Mouse (Mus musculus) layer of hippocampus, postnatal 36 days (tissue): ENCODE measurements around the gene Gm6205. TPM values are rescaled to one million over a fixed set of nuclear protein-coding genes. Genes with fewer than 3 reads are reported as not detected.
"Not testable (repeated sequence)": the region's sequence is repeated elsewhere in the genome, so short reads cannot be mapped to it uniquely, and the experiment has no call there.

Source experiments
- DNase-seq, 2 experiments: peaks; one replicate each; pipeline ENCODE4 v3.0.0; 2022
- total RNA-seq, 2 experiments: library from RNA; stranded (reverse); gene quantifications; 2 replicates each; pipeline ENCODE4 v1.2.3; 2021

Gm6205 gene
- total RNA-seq = not detected

DNA sequence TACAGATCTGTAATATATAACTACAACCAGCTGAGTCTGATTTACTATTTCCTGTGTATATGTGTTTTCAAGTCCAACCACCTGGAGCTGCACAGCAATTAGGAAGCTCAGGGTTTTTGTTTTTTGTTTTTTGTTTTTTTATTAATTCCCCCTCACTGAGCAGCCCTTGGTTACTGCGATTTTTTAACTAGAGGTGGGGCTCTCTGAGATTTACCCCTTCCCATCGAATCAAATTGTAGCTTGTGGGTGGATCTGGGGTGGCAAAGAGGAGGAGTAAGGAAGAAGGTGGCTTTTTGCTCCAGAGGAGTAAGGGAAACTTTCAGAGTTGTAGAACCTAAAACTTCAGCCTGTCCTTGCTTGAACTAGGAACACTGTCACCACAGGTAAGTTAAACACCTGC is at the start of gene Gm6205:
Gene Gm6205, plus strand, starts transcription at position 301 of the 400 bp plus-strand sequence.
- not testable (repeated sequence) for DNase-seq

DNA sequence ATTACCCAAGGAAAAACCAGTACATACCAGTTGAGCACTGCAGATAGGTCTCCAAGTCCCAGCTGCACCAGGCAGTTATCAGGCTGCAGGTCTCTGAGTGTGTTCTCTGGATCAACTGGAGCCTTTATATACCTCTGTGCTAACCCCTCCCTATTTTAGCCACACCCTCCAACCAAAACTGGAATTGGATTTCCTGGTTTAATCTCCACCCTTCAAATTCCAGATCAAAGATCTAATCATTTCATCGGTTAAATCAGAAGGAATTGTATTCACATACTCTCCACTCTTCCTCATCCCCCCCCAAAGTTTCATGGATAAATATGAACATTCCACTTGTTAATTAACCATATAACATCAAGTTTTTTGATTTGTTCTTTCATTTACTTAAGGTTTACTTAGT is 31.9 kb upstream of the Gm6205 start, which contains the start of gene Gm3147:
Gene Gm3147, minus strand, starts transcription at position 101 of the 400 bp plus-strand sequence.
- not testable (repeated sequence) for DNase-seq

DNA sequence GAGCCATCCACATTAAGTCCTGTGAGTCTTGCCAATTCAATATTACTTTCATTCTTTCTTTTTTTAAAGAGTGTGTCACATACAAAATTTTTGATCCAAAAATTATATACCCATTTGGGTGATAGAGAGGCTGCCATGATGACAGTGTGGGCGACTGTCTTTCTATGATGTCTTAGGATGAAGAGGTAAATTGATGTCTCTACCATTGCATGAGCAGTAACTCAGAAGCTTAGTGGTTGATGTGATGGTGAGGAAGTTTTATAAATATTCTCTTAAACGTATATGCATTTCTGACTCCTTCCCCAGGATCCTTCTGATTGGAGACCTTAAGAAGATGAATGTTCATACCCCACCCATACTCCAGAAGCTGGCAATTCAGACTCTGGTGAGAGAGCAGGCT is 24.5 kb upstream of the Gm6205 start, which contains the start of gene Gm6509:
Gene Gm6509, plus strand, starts transcription at position 301 of the 400 bp plus-strand sequence.
- DNase-seq = not testable (repeated sequence)

Other genes starting within 250 kb of the Gm6205 start
- gene Gm7682, start 202.6 kb upstream of the Gm6205 start, total RNA-seq = not detected
- not detected for gene Gm3139, start 122.1 kb upstream of the Gm6205 start, total RNA-seq
- not detected for gene Gm3147, start 32.0 kb upstream of the Gm6205 start, total RNA-seq
- not detected for gene Gm6509, start 24.4 kb upstream of the Gm6205 start, total RNA-seq
- not detected for gene Gm3183, start 217.1 kb downstream of the Gm6205 start, total RNA-seq